Mouse (Mus musculus) heart, postnatal 0 days (tissue): Measurements from ENCODE around the gene Inka2. TPM values are rescaled to one million over a fixed set of nuclear protein-coding genes. Genes with fewer than 3 reads are reported as not detected.
A peak's percentile ranks its signal among the peaks of the same experiment; 100 is the strongest.

Source experiments
- ATAC-seq: fragments of 200-750 bp; cut with Nextera tagmentation; 2 replicates; pipeline ENCODE4 v1.8.0; 2017; ENCODE audit warnings: low read depth, moderate number of reproducible peaks, moderate library complexity; ENCODE audit not compliant: insufficient read depth
- DNase-seq: peaks from one replicate; pipeline ENCODE4 v3.0.0-alpha.2; 2016; ENCODE audit warnings: low spot score
- H3K27ac ChIP-seq: fragments of 300-500 bp; sonication (generic); 2 replicates; pipeline ENCODE4 v1.5.1; 2014; ENCODE audit warnings: low read depth, mild to moderate bottlenecking
- H3K27me3 ChIP-seq: fragments of 300-500 bp; sonication (generic); 2 replicates; pipeline ENCODE4 v1.6.1; 2014; ENCODE audit warnings: low read length, mixed read lengths; ENCODE audit not compliant: control insufficient read depth, insufficient read depth
- H3K36me3 ChIP-seq: fragments of 300-500 bp; sonication (generic); replicated peaks from 2 replicates; pipeline ENCODE4 v1.6.1; 2014; ENCODE audit warnings: low read length, mixed read lengths; ENCODE audit not compliant: control insufficient read depth, insufficient read depth
- H3K4me1 ChIP-seq: fragments of 300-500 bp; sonication (generic); 2 replicates; pipeline ENCODE4 v1.6.1; 2014; ENCODE audit warnings: antibody characterized with exemption; ENCODE audit not compliant: control insufficient read depth, insufficient read depth
- H3K4me2 ChIP-seq: fragments of 300-500 bp; sonication (generic); 2 replicates; pipeline ENCODE4 v1.6.1; 2014; ENCODE audit warnings: low read depth, mild to moderate bottlenecking, low read length, moderate library complexity
- H3K4me3 ChIP-seq: fragments of 300-500 bp; sonication (generic); 2 replicates; pipeline ENCODE4 v1.5.1; 2014; ENCODE audit warnings: low read depth, low read length
- H3K9ac ChIP-seq: fragments of 300-500 bp; sonication (generic); replicated peaks from 2 replicates; pipeline ENCODE4 v1.6.1; 2014; ENCODE audit warnings: low read depth, low read length, mixed read lengths
- H3K9me3 ChIP-seq: fragments of 300-500 bp; sonication (generic); replicated peaks from 2 replicates; pipeline ENCODE4 v1.6.1; 2016; ENCODE audit warnings: low read length; ENCODE audit not compliant: control insufficient read depth
- CTCF ChIP-seq: IDR thresholded peaks from 2 replicates; pipeline ENCODE4 v1.5.1; 2016; ENCODE audit warnings: antibody characterized with exemption, control low read depth, low read depth
- EP300 ChIP-seq: IDR thresholded peaks from 2 replicates; pipeline ENCODE4 v1.6.1; 2016; ENCODE audit warnings: antibody characterized with exemption, low read depth
- WGBS: fragments of 180-500 bp; shearing (Covaris S2); extraction: QIAGEN DNeasy Blood & Tissue Kit; methylation state at CpG from one replicate; pipeline ENCODE4 v1.1.7; 2014; 5-methylcytosine and 5-hydroxymethylcytosine counted together
- polyA plus RNA-seq: library from polyadenylated mRNA; unstranded; fragments of >200 nt; fragmentation: Nextera tagmentation; extraction: Ambion mirVana; gene quantifications from 2 replicates; pipeline ENCODE4 v1.2.1, GENCODE M21; 2015
- total RNA-seq: library from RNA; depleted of rRNA; stranded (reverse); fragments of >200 nt; gene quantifications from 2 replicates; pipeline ENCODE4 v1.2.3, GENCODE M21; 2014; ENCODE audit warnings: low replicate concordance

Inka2 gene
- total and polyA plus RNA-seq, 2 experiments from 2014 or later = 4.5 to 8.9 TPM

- Histone ChIP-seq H3K4me2 (no peak overlapping the region), H3K4me3 (no peak overlapping the region), H3K9me3 (no peaks in the 10 kb centered on the region), H3K4me1 (no peaks in the 10 kb centered on the region), H3K36me3 (no peaks in the 10 kb centered on the region), H3K27me3 (no peaks in the 10 kb centered on the region), H3K9ac (no peak overlapping the region), H3K27ac (no peak overlapping the region)
- ATAC-seq (no peak), DNase-seq (no peak)
- TF ChIP-seq EP300 (no peak), CTCF (no peak)
- WGBS = 57% methylated on average over 4 of the region's 4 CpGs
Measured at GRCm38 (mm10) chr3:105666996-105667523, 37.3 kb upstream of the Inka2 start.

DNA sequence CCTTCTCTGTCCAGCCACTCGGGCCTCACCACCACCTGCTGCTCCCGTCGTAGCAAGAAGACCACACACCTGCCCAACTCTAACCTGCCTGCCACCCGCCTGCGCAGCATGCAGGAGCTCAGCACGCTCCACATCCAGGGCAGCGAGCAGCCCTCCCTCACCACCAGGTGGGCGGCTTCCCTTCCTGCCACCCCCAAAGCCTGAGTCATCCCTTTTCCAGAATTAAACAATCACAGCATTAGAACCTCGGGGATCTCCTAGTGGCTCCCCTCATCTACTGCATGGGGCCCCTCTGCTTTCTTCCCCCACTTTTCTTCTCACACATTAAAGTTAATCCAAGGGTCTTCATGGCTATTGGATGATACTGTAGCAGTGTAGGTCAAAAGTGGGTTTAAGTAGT, 36.2 kb upstream of the Inka2 start:
- Histone ChIP-seq H3K9me3 (no peaks in the 10 kb centered on the region), H3K27ac (no peak overlapping the region), H3K4me1 (no peaks in the 10 kb centered on the region), H3K4me3 (no peak overlapping the region), H3K9ac (no peak overlapping the region), H3K36me3 (no peaks in the 10 kb centered on the region), H3K27me3 (no peaks in the 10 kb centered on the region), H3K4me2 (no peak overlapping the region)
- 49% methylated on average over 9 of the region's 9 CpGs for WGBS
- no peak for DNase-seq
- TF ChIP-seq CTCF (no peak), EP300 (no peak)
- ATAC-seq = no peak

- WGBS = 74% methylated on average over 3 of the region's 3 CpGs
- no peak overlapping the region for H3K27ac ChIP-seq
- DNase-seq = no peak
Measured at GRCm38 (mm10) chr3:105669776-105670175, 34.6 kb upstream of the Inka2 start.

GRCm38 (mm10) chr3:105670801-105671200, 33.6 kb upstream of the Inka2 start:
- no peak overlapping the region for H3K4me2 ChIP-seq
- TF ChIP-seq EP300 (no peak), CTCF (no peak)
- no peak overlapping the region for H3K27ac ChIP-seq
- no peaks in the 10 kb centered on the region for H3K4me1 ChIP-seq
- H3K9me3 ChIP-seq = no peaks in the 10 kb centered on the region
- H3K9ac ChIP-seq = no peak overlapping the region
- no peaks in the 10 kb centered on the region for H3K27me3 ChIP-seq
- H3K4me3 ChIP-seq = no peak overlapping the region
- H3K36me3 ChIP-seq = no peaks in the 10 kb centered on the region
- WGBS = 83% methylated on average over 1 of the region's 1 CpGs
- ATAC-seq (no peak), DNase-seq (no peak)

More at GRCm38 (mm10) chr3:105669776-105670175, 34.6 kb upstream of the Inka2 start:
- Histone ChIP-seq H3K27me3 (no peaks in the 10 kb centered on the region), H3K4me2 (no peak overlapping the region), H3K9ac (no peak overlapping the region), H3K4me1 (no peaks in the 10 kb centered on the region), H3K9me3 (no peaks in the 10 kb centered on the region), H3K36me3 (no peaks in the 10 kb centered on the region), H3K4me3 (no peak overlapping the region)
- TF ChIP-seq EP300 = no peak
- no peak for TF ChIP-seq CTCF
- ATAC-seq = no peak

- peaks cover 17% of the 10 kb centered on the region for H3K36me3 ChIP-seq
- no peak overlapping the region for H3K9ac ChIP-seq
- peak; percentile 66 for ATAC-seq
- WGBS = 16% methylated on average over 7 of the region's 7 CpGs
- H3K4me1 ChIP-seq = no peaks in the 10 kb centered on the region
- TF ChIP-seq EP300 (no peak), CTCF (peak; percentile 97)
- no peak overlapping the region for H3K4me3 ChIP-seq
- DNase-seq = peak; percentile 87
- H3K27me3 ChIP-seq = no peaks in the 10 kb centered on the region
- H3K27ac ChIP-seq = no peak overlapping the region
- no peaks in the 10 kb centered on the region for H3K9me3 ChIP-seq
- no peak overlapping the region for H3K4me2 ChIP-seq
Measured at GRCm38 (mm10) chr3:105674595-105675218, 29.7 kb upstream of the Inka2 start.

- DNase-seq (no peak), ATAC-seq (no peak)
- no peaks in the 10 kb centered on the region for H3K9me3 ChIP-seq
- H3K27ac ChIP-seq = no peak overlapping the region
- no peak overlapping the region for H3K9ac ChIP-seq
- H3K4me3 ChIP-seq = no peak overlapping the region
- TF ChIP-seq CTCF (no peak), EP300 (no peak)
- no peaks in the 10 kb centered on the region for H3K27me3 ChIP-seq
- H3K4me1 ChIP-seq = no peaks in the 10 kb centered on the region
- 35% methylated on average over 2 of the region's 2 CpGs for WGBS
- H3K4me2 ChIP-seq = no peak overlapping the region
- peaks cover 25% of the 10 kb centered on the region for H3K36me3 ChIP-seq
Measured at GRCm38 (mm10) chr3:105675932-105676331, 28.5 kb upstream of the Inka2 start.
